Mouse (Mus musculus) intestine, postnatal 0 days (tissue): ENCODE results near the gene Ros1. TPM values are rescaled to one million over a fixed set of nuclear protein-coding genes. Genes with fewer than 3 reads are reported as not detected.
A peak's percentile ranks its signal among the peaks of the same experiment; 100 is the strongest.

Experiments used
- ATAC-seq: fragments of 200-750 bp; cut with Nextera tagmentation; 2 replicates; pipeline ENCODE4 v1.8.0; 2017; ENCODE audit warnings: mild to moderate bottlenecking, moderate TSS enrichment, moderate library complexity
- H3K27ac ChIP-seq: fragments of 300-500 bp; sonication (generic); 2 replicates; pipeline ENCODE4 v1.5.1; 2014; ENCODE audit warnings: mild to moderate bottlenecking, low read depth, low read length, moderate library complexity
- H3K27me3 ChIP-seq: fragments of 300-500 bp; sonication (generic); replicated peaks from 2 replicates; pipeline ENCODE4 v1.6.1; 2014; ENCODE audit warnings: low read length, mixed read lengths; ENCODE audit not compliant: control insufficient read depth, insufficient read depth
- H3K36me3 ChIP-seq: fragments of 300-500 bp; sonication (generic); 2 replicates; pipeline ENCODE4 v1.6.1; 2014; ENCODE audit warnings: mild to moderate bottlenecking, moderate library complexity; ENCODE audit not compliant: control insufficient read depth, insufficient read depth
- H3K4me1 ChIP-seq: fragments of 300-500 bp; sonication (generic); replicated peaks from 2 replicates; pipeline ENCODE4 v1.6.1; 2014; ENCODE audit warnings: antibody characterized with exemption, low read length, mixed read lengths; ENCODE audit not compliant: control insufficient read depth, insufficient read depth
- H3K4me2 ChIP-seq: fragments of 300-500 bp; sonication (generic); replicated peaks from 2 replicates; pipeline ENCODE4 v1.6.1; 2014; ENCODE audit warnings: low read depth, mild to moderate bottlenecking, moderate library complexity
- H3K4me3 ChIP-seq: fragments of 300-500 bp; sonication (generic); 2 replicates; pipeline ENCODE4 v1.5.1; 2014; ENCODE audit warnings: low read depth, low read length
- H3K9ac ChIP-seq: fragments of 300-500 bp; sonication (generic); 2 replicates; pipeline ENCODE4 v1.6.1; 2014; ENCODE audit warnings: mild to moderate bottlenecking, low read depth, low read length
- H3K9me3 ChIP-seq: fragments of 300-500 bp; sonication (generic); 2 replicates; pipeline ENCODE4 v1.6.1; 2016; ENCODE audit warnings: mixed run types; ENCODE audit not compliant: control insufficient read depth
- CTCF ChIP-seq: sonication (generic); IDR thresholded peaks from 2 replicates; pipeline ENCODE4 v1.5.1; 2016; ENCODE audit warnings: low read depth, mild to moderate bottlenecking, control low read depth, antibody characterized with exemption, moderate library complexity
- WGBS: fragments of 180-500 bp; shearing (Covaris S2); extraction: QIAGEN DNeasy Blood & Tissue Kit; methylation state at CpG from one replicate; pipeline ENCODE4 v1.1.7; 2014; 5-methylcytosine and 5-hydroxymethylcytosine counted together
- polyA plus RNA-seq: library from polyadenylated mRNA; unstranded; fragments of >200 nt; fragmentation: Nextera tagmentation; extraction: Ambion mirVana; gene quantifications from 2 replicates; pipeline ENCODE4 v1.2.1, GENCODE M21; 2015

Gene Ros1
- polyA plus RNA-seq, 1 experiment from 2014 or later, result 7.8 TPM

DNA sequence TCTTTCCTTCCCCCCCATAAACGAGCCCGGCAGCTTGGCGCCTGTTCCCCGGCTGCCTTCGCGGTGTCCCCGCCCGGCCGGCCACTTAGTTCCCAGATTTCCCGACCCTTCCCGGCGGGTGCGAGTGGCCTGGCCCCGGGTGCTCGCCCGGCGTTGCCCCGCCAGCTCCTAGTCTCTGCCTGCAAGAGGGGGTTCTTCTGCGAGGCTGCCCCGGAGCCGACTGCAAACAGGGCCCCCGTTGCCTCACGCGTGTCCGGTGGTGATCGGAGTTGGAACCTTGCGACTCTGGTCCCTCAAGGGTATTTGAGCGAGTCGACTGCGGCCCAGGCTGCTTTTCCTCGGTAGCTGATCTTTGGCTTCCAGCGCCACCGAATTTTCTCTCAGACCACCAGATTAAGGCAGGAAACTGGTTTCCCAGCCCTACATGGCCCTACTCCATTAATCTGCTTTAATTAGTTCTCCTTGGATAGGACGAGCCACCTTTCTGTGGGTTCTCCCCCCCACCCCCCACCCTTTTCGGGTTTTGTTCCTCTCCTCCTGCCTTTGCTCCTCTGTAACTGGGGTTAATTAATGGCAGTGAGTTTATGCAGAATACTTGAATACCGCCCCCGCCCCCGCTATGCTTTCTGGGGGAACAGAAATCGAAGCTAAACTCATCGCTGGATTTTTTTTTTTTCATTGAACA lies 39.1 kb upstream of the Ros1 start:
- no peak; the same call in 1 of the 2 replicates for ATAC-seq
- under 1% methylated on average over 37 of the region's 40 CpGs for WGBS
- Histone ChIP-seq H3K9me3 (no peaks in the 10 kb centered on the region), H3K27me3 (no peaks in the 10 kb centered on the region), H3K36me3 (no peaks in the 10 kb centered on the region), H3K9ac (peak overlapping the region; percentile 95), H3K4me2 (peak overlapping the region; percentile 87), H3K4me3 (peak overlapping the region; percentile 94), H3K4me1 (peaks cover 3% of the 10 kb centered on the region; the same call in 1 of the 2 replicates), H3K27ac (peak overlapping the region; percentile 96)
- no peak for TF ChIP-seq CTCF

GRCm38 (mm10) chr10:52233301-52233968 lies 38.4 kb upstream of the Ros1 start, which contains the start of gene Dcbld1:
Gene Dcbld1 (plus strand): TSS chr10:52233619.
- Histone ChIP-seq H3K27ac (peak within 1 kb of the TSS; percentile 96), H3K9ac (peak within 1 kb of the TSS; percentile 95), H3K4me1 (peaks cover 3% of the 10 kb centered on the region; the same call in 1 of the 2 replicates), H3K4me2 (peak within 1 kb of the TSS; percentile 87), H3K36me3 (no peaks in the 10 kb centered on the region), H3K27me3 (no peaks in the 10 kb centered on the region), H3K4me3 (peak within 1 kb of the TSS; percentile 94), H3K9me3 (no peaks in the 10 kb centered on the region)
- TF ChIP-seq CTCF, result 0 out of 2 replicates have a peak, but pooled peaks have one; percentile 8
- under 1% methylated on average over 42 of the region's 60 CpGs for WGBS
- peak; percentile 75 for ATAC-seq

DNA sequence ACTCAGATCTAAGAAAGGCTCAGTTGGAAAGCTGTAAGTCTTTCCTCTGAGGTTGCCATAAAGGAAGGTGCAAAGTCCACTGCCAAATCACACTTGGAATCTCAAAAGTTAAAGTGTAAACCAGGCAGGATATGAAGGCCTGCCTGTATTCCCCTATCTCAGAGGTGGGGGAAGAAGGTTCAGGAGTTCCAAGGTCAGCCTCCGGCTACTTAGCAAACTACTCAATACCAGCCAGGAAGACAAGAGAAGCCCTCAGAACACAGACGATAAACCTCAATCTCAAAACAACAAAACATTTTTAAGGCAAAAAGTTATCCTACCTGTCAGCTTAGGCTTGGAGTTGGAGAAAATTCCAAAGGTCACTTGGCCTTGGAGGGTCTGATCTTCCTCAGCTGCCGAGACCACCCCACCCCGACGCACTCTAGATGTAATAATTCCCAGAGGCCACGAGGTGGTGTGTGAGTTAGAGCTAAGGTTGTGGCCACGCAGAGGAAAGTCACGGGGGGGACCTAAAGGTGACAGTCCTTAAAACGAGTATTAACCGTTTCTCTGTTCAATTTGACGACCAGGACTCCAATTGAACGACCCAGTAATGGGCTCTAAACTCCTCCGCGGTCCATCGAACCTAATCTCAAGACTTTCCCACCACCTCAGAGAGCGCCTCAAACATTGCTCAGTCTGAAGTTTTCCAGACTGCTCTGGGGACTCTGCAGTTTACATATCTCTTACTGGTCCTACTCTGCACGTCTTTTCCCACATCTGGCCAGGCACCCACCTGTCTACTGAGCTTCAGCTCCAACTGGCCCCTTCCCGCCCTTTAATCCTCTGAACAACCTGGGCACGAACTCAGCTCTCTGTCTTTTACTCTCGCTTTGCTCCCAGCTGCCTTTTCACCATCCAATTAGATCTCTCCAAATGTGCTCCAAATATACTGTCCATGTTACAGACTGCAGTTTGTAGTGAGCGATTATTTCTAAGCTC lies 37.4 kb upstream of the Ros1 start:
- H3K4me2 ChIP-seq, result peak overlapping the region; percentile 87
- no peaks in the 10 kb centered on the region for H3K9me3 ChIP-seq
- peak; percentile 78 for TF ChIP-seq CTCF
- peak overlapping the region; percentile 95 for H3K9ac ChIP-seq
- 5% methylated on average over 21 of the region's 21 CpGs for WGBS
- H3K27me3 ChIP-seq, result no peaks in the 10 kb centered on the region
- no peaks in the 10 kb centered on the region for H3K36me3 ChIP-seq
- H3K27ac ChIP-seq, result peak overlapping the region; percentile 96
- peak overlapping the region; percentile 94 for H3K4me3 ChIP-seq
- peak; percentile 91 for ATAC-seq
- peaks cover 3% of the 10 kb centered on the region; the same call in 1 of the 2 replicates for H3K4me1 ChIP-seq

GRCm38 (mm10) chr10:52219600-52219999 lies 24.6 kb upstream of the Ros1 start:
- Histone ChIP-seq H3K27ac (no peak overlapping the region), H3K9me3 (no peaks in the 10 kb centered on the region), H3K9ac (no peak overlapping the region), H3K4me2 (no peak overlapping the region), H3K27me3 (no peaks in the 10 kb centered on the region), H3K36me3 (no peaks in the 10 kb centered on the region), H3K4me1 (no peaks in the 10 kb centered on the region), H3K4me3 (no peak overlapping the region)
- 33% methylated on average over 3 of the region's 3 CpGs for WGBS
- no peak for TF ChIP-seq CTCF
- no peak for ATAC-seq

- peak; percentile 46; the same call in 1 of the 2 replicates for TF ChIP-seq CTCF
- no peak overlapping the region for H3K4me3 ChIP-seq
- H3K9me3 ChIP-seq, result no peaks in the 10 kb centered on the region
- no peak for ATAC-seq
- H3K36me3 ChIP-seq, result no peaks in the 10 kb centered on the region
- no peaks in the 10 kb centered on the region for H3K27me3 ChIP-seq
- 36% methylated on average over 7 of the region's 7 CpGs for WGBS
- H3K4me1 ChIP-seq, result no peaks in the 10 kb centered on the region
- no peak overlapping the region for H3K27ac ChIP-seq
- no peak overlapping the region for H3K9ac ChIP-seq
- H3K4me2 ChIP-seq, result no peak overlapping the region
Observed at GRCm38 (mm10) chr10:52217564-52217934, 22.5 kb upstream of the Ros1 start.
